Mouse (Mus musculus) right cerebral cortex, adult 18-20 months (tissue): ENCODE data around the gene Kmt5a.
"Not testable (repeated sequence)": the region's sequence is repeated elsewhere in the genome, so short reads cannot be mapped to it uniquely, and the experiment has no call there.

Experiments used
- DNase-seq: peaks from one replicate; pipeline ENCODE4 v3.0.0; 2022; ENCODE audit warnings: mixed read lengths

Kmt5a gene

DNA sequence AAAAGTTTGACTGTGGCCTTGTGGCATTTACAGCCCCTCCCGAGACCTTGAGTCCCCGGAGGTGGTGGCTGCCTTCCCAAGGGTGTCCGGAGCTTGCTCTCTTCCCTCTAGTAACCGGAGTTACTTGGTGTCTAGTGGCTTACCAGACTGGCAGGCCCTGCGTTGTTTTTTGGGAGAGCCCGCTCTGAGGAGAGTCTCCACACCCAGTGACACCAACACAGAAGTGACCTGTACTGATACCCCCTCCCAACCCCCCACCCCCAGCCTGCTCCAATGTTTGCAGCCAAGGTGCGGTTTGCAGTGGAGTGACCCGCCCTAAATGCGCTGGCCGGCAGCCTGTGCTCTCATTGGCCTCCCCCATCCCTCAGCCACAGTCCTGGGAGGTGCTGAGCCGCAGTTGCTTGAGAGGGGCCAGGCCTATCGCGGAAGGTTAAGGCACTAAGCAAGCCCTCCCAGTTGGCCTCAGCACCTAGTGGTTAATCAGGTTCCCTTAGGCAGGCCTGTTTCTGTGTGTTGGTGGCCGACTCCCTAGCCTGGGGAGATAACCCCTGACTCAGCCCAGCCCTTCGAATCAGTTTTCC lies 6.7 kb downstream of the Kmt5a start:
- no peak for DNase-seq

GRCm38 (mm10) chr5:124449494-124449893 lies 9.8 kb downstream of the Kmt5a start:
- DNase-seq = no peak

DNA sequence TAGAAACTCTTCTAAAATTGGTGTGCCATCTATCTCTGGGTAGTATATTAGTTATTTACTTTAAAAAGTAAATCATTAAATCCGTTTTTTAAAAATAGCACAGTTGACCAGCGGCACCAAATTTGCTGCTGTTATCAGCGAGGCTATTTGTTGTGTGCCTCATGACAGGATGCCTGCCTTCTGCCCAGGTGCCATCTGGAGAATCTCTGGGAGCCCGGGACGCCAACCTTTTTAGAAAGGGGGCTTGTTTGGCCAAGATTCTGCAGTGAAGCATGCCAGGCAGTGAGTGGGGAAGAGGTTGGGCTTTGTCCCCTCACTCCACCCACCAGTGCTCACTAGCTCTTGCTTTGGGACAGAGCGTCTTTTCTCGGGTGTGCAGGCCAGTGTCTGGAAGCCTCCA lies 10.3 kb downstream of the Kmt5a start:
- DNase-seq = no peak

DNA sequence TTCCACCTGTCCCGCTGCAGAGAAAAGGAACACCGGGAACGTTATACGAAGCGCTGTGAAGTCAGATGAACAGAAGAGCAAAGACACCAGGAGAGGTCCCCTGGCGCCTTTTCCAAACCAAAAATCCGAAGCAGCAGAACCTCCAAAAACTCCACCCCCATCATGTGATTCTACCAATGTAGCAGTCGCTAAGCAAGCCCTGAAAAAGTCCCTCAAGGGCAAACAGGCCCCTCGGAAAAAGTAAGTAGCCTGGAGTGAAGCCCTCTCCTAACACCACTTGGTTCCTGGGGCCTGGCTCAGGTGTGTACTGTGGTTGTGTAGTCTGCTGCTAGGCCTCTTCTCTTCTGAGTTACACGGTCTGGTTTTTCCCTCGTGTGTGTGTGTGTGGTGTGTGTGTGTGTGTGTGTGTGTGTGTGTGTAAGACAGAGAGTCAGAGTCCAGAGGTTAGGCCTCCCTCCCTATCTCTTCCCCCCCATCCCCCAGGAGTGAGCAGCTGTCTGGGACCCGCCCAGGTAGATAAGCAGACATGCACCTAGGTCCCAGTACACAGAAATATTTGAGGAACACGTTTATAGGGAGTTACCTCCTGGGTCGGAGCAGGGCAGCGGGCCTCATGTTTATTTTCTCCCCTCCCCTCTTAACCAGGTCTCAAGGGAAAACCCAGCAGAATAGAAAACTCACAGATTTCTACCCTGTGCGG lies 11.1 kb downstream of the Kmt5a start:
- DNase-seq = no peak

- DNase-seq = peak; percentile 63
Measured at GRCm38 (mm10) chr5:124452494-124453228, 12.9 kb downstream of the Kmt5a start.

DNA sequence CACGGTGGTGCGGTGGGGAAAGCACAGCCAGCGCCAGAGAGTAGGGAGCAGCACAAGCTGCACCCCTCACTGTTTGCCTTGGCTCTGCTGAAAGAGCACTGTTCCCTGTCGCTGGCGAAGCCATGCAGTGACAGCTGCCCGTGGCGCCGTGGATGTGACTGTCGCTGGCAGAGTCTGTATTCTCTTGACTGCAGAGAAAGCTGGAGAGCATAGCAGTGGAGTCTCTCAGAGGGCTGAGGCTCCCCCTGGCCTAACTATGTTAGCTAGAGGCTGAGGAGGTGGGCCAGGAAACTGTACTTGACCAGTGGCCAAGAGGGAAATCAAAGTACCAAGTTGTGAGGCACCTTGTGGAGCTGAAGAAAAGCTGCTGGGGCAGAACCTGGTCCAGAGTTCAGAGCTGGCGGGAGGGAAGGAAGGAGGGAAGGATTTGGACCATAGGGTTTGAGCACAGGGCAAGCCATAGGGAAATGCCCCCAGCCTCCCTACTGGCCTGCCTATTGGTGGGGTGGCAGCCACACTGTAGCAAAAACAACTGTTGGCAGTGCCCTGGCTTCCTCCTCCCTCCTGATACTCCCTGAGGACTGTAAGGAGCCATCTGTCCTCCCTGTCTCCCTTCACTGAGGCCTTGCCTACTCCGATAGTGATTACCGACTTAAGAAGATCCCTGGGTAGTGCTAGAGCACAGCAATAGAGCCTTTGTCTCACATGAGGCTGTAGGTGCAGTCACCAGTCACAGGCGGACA lies 13.8 kb downstream of the Kmt5a start:
- DNase-seq = peak; percentile 75

- no peak for DNase-seq
Measured at GRCm38 (mm10) chr5:124454082-124454419, 14.3 kb downstream of the Kmt5a start.

DNA sequence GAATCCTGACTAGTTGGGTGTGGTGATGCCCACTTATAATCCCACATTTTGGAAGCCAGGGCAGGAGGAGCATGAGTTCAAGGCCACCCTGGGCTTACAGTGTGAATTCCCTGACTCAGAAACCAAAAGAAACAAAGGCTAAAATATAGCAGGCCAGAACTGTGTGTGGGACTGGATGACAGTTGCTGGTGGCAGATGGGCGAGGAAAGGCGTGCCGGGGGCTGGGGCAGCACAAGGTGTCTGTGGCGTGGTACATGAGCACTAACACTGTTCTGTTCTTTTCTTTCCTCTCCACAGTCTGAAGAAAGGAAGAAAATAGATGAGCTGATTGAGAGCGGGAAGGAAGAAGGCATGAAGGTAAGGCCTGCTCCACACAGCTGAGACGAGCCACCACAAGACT lies 17.0 kb downstream of the Kmt5a start:
- DNase-seq = peak; percentile 65

GRCm38 (mm10) chr5:124460922-124461321 lies 21.2 kb downstream of the Kmt5a start:
- not testable (repeated sequence) for DNase-seq

DNA sequence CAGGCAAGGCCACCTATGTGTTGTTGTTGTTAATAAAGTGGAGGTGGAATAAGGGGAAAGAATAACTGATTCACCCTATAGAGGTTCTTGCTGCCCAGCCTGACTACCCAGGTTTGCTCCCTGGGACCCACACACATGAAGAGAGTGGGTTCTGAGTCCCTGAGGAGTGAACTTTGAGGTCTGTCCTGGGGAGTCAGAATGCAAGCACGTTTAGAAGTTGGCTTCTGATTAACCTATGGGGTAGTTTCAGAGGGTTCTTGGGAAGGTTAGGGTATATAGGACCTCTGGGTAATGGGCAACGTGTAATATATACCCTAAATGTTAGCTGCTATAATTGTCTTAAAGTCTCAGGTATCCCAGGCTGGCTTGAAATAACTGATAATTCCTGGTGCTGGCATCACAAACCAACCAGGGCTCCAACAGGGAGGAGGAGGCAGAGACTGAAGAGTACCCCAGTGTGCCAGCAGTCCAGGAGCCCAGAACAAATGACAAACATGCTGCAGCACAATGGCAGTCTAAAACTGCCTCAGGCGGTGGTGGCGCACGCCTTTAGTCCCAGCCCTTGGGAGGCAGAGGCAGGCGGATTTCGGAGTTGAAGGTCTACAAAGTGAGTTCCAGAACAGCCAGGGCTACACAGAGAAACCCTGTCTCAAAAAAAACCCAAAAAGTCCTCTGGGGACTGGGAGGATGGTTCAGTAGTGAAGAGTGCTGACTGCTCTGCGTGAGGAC lies 22.7 kb downstream of the Kmt5a start:
- no peak for DNase-seq

DNA sequence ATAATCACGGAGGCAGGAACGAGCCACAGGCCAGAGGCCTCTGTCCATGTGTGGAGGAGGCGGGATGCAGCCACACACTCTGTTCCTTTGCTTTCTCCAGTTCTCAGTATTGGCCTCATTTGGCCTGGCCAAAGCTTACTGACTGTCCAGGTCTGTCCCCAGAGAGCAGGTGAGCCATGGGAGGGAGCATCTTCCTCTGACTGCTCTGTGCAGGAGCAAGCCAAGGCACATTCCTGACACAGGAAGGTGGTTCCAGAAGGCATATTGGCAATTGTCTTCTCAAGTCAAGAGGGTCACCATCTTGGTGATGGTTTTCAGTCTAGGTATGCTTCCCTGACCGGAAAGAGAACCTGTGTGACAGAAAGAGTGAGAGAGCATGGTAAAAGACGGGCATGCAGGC lies 23.7 kb downstream of the Kmt5a start:
- DNase-seq = no peak

DNA sequence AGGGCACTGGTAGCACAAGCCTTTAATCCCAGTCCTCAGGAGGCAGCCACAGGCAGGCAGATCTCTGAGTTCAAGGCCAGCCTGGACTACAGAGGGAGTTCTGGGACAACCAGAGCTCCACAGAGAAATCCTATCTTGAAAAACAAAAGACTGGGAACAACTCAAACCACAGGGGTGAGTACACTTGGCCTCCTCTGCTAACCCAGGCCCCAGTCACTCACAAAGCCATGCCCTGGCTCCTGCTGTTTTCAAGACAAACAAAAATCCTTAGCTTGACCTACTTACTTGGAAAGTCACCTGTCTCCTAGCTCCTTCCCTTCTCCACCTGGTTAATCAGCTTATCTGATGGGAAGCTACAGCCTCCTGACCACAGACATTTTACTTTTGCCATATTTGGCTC lies 25.2 kb downstream of the Kmt5a start:
- no peak for DNase-seq

DNA sequence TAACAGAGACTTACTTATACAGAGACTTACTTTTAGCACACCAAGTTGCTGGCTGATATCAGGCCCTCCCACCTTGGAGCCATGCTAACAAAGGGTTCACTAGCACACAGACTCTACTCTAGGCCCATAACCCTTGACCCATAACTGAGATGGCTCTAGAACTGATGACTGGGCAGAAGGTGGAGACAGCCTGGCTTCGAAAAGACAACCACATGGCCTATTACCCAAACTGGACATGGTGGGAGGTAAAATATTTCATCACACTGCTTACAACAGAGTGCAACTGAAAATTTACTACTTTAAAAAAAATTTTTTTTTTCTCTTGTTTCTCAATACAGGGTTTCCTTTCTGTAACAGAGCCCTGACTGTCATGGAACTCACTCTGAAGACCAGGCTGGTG lies 28.0 kb downstream of the Kmt5a start:
- DNase-seq = no peak

DNA sequence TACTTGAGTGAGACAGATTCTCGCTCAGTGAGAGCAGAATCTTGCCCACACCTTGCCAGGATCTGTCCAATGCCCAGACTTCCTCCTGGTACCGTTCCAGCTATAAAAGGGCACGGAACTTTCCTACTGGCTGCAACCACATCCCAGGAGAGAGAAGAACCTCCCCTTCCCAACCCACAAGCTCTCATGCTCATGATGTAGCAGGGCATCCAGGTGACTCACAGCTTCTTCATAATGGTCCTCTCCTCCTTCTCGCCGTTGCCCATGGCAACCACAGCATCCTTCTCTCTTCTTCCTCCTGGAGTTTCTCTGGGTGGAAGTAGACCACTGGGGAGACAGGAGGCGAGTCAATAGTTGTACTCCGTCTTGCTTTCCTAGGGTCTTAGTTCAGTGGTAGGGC lies 28.6 kb downstream of the Kmt5a start:
- DNase-seq = peak; percentile 74

DNA sequence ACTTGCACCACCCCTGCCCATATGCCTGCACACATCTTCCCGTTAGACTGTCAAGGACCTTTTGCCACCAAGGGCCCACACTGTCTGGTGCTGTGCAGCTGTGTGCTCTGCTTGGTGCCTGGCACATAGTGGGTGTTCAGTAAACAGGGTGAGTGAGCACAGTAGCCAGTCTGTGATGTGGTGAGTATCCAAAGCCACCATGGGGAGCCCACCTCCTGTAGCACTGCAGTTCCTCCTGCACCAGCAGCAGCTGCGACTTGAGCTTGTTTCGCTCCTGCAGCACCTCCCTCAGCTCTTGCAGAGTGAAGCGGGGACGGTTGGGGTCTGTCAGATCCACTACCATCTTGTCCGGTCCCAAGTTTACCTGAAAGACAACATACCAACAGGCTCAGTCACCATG lies 29.8 kb downstream of the Kmt5a start:
- DNase-seq = no peak

- DNase-seq = no peak
Measured at GRCm38 (mm10) chr5:124470591-124471171, 31.0 kb downstream of the Kmt5a start.

DNA sequence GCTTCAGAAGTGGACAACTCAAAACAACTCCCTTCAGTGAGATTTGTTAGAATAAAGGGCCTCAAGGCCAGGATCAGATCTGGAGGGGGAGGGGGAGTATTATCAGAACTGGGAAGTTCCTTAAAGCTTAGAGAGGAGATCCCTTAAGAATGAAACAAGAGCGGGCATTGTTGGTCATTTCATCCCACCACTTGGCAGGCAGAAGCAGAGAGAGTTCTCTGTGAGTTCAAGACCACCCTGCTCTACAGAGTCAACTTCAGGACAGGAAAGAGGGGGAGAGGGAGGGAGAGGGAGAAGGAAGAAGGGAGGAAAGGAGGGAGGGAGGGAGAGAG lies 39.1 kb downstream of the Kmt5a start:
- no peak for DNase-seq

DNA sequence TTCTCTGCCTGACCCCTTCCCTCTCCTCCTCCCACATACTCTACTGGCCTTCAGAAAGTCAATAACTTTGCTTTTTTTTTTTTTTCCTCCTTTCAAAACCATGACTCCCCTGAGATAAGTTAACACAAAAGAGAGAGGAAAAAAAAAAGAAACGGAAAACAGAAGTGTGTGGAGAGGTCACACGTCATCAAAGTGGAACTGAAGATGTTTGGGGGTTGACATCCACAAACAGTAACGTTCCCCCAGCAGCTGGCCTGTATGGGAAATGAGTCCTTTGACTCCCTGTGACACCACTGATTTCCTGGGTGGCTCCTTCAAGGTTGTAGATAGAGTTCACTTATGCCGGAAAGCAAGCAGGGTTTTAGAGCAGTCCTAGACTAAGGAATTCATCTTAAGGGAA lies 40.4 kb downstream of the Kmt5a start:
- no peak for DNase-seq

DNA sequence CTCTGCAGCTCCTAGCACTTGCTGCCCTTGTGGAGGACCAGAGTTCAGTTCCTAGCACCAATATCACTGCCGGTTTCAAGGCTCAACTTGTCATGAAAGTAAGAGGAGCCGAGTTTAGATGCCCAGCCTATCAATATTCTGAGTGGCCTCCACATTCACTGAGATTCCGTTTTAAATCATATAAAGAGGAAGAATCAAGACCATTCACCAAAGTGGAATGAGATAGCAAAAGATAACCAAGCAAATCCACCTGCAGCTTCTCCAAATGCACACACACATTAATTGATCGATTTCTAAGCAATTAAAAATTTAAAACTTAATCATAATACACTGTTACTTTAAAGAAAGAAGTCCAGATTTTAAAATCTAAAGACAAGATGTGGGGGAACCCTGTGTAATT lies 42.0 kb downstream of the Kmt5a start:
- DNase-seq = no peak

DNA sequence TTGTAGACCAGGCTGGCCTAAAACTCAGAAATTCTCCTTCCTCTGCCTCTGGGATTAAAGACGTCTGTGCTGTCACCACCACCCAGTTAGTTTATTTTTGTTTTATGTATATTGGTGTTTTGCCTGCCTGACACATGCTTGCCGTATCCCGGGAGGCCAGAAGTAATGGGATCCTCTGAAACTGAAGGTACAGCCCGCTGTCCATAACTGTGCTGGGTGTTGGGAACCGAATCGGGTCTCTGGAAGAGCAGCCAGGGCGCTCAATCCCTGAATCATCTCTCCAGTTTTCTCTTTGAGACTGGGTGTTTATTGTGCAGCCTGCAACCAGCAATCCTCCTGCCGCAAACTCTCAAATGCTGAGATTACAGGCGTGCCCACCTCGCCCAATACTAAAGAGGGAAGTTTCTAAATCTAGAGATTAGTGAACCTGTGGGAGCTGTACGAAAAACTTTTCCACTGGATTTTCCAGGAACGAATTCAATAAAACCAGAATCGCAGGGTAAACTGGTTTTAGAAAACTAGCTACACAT lies 42.8 kb downstream of the Kmt5a start:
- no peak for DNase-seq

- DNase-seq = peak; percentile 87
Measured at GRCm38 (mm10) chr5:124482966-124483654, 43.4 kb downstream of the Kmt5a start, which contains the start of gene Snrnp35. TSS of gene Snrnp35 (plus strand) at chr5:124483134.
